Mouse (Mus musculus) spleen, adult 2 months (tissue): ENCODE measurements around the gene Plppr1. TPM values are rescaled to one million over a fixed set of nuclear protein-coding genes. Genes with fewer than 3 reads are reported as not detected.
A peak's percentile ranks its signal among the peaks of the same experiment; 100 is the strongest.
"Not testable (repeated sequence)": the region's sequence is repeated elsewhere in the genome, so short reads cannot be mapped to it uniquely, and the experiment has no call there.

Experiments
- DNase-seq, 2 experiments: peaks; one replicate each; pipeline versions ENCODE4 v3.0.0 to v3.0.0-alpha.2; 2012 to 2021; ENCODE audit warnings: low spot score in 2 of 2, low read depth in 1 of 2
- H3K27ac ChIP-seq: fragments of 200-500 bp; 2 replicates; pipeline ENCODE4 v1.5.1; 2012; ENCODE audit warnings: low read length, inconsistent platforms; ENCODE audit not compliant: insufficient read depth
- H3K27me3 ChIP-seq: fragments of 200-500 bp; 2 replicates; pipeline ENCODE4 v1.6.1; 2012; ENCODE audit warnings: mild to moderate bottlenecking, moderate library complexity, low read length, inconsistent platforms; ENCODE audit not compliant: control insufficient read depth, insufficient read depth
- H3K36me3 ChIP-seq: fragments of 200-500 bp; 2 replicates; pipeline ENCODE4 v1.6.1; 2012; ENCODE audit warnings: mild to moderate bottlenecking, low read length, inconsistent platforms; ENCODE audit not compliant: control insufficient read depth, insufficient read depth
- H3K4me1 ChIP-seq: fragments of 200-500 bp; 2 replicates; pipeline ENCODE4 v1.6.1; 2011; ENCODE audit warnings: inconsistent platforms; ENCODE audit not compliant: control insufficient read depth, insufficient read depth, insufficient read length
- H3K4me3 ChIP-seq: fragments of 200-500 bp; 2 replicates; pipeline ENCODE4 v1.5.1; 2011; ENCODE audit warnings: mild to moderate bottlenecking, inconsistent platforms; ENCODE audit not compliant: insufficient read depth, insufficient read length; ENCODE audit errors: extremely low read depth
- CTCF ChIP-seq: fragments of 200-500 bp; IDR thresholded peaks from 2 replicates; pipeline ENCODE4 v1.5.1; 2011; ENCODE audit warnings: mild to moderate bottlenecking, inconsistent platforms; ENCODE audit not compliant: insufficient read depth, insufficient read length, insufficient replicate concordance; ENCODE audit errors: extremely low read depth
- POLR2A ChIP-seq: fragments of 200-500 bp; IDR thresholded peaks from 2 replicates; pipeline ENCODE4 v1.6.1; 2011; ENCODE audit warnings: low read depth, low read length, inconsistent platforms
- WGBS: fragments of 180-500 bp; shearing (Covaris S2); methylation state at CpG from one replicate; pipeline ENCODE4 v1.1.7; 2018; 5-methylcytosine and 5-hydroxymethylcytosine counted together
- polyA plus RNA-seq: library from polyadenylated mRNA; depleted of rRNA; stranded (reverse); fragments of >200 nt; gene quantifications from 2 replicates; pipeline ENCODE4 v1.2.3, GENCODE M21; 2012

Plppr1 gene
- polyA plus RNA-seq, 1 experiment = 0.16 TPM

GRCm38 (mm10) chr4:49296434-49296833 lies 237.4 kb downstream of the Plppr1 start:
- TF ChIP-seq CTCF (no peak), POLR2A (no peak)
- Histone ChIP-seq H3K4me1 (no peaks in the 10 kb centered on the region), H3K27me3 (no peaks in the 10 kb centered on the region), H3K36me3 (no peaks in the 10 kb centered on the region), H3K4me3 (no peak overlapping the region), H3K27ac (no peak overlapping the region)
- 74% methylated on average over 1 of the region's 1 CpGs for WGBS
- DNase-seq = no peak

DNA sequence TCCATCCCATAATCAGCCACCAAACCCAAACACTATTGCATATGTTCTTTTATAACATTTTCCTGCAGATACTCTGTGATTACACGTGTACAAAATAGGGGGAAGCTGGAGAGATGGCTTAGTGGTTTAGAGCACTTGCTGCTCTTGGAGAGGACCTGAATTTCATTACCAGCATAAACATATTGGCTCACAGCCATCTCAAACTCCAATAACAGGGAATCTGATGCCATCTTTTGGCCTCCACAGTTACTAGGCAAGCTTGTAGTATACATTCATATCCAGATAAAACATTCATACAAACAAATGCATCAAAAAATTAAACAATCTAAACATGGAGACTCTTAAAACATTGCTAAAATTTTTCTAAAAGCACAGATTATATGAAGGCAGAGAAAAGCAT lies 240.5 kb downstream of the Plppr1 start:
- H3K4me1 ChIP-seq = no peaks in the 10 kb centered on the region
- H3K4me3 ChIP-seq = no peak overlapping the region
- no peaks in the 10 kb centered on the region for H3K27me3 ChIP-seq
- no peaks in the 10 kb centered on the region for H3K36me3 ChIP-seq
- DNase-seq = no peak
- TF ChIP-seq POLR2A = no peak
- TF ChIP-seq CTCF = no peak
- H3K27ac ChIP-seq = no peak overlapping the region
- 41% methylated on average over 1 of the region's 1 CpGs for WGBS

- 60% methylated on average over 6 of the region's 6 CpGs for WGBS
- H3K27ac ChIP-seq = no peak overlapping the region
- H3K27me3 ChIP-seq = no peaks in the 10 kb centered on the region
- no peaks in the 10 kb centered on the region for H3K36me3 ChIP-seq
- no peak for DNase-seq
- no peak for TF ChIP-seq POLR2A
- TF ChIP-seq CTCF = peak; percentile 25; the same call in 1 of the 2 replicates
- H3K4me3 ChIP-seq = no peak overlapping the region
- H3K4me1 ChIP-seq = no peaks in the 10 kb centered on the region
Measured at GRCm38 (mm10) chr4:49321903-49322635, 263.0 kb downstream of the Plppr1 start.

DNA sequence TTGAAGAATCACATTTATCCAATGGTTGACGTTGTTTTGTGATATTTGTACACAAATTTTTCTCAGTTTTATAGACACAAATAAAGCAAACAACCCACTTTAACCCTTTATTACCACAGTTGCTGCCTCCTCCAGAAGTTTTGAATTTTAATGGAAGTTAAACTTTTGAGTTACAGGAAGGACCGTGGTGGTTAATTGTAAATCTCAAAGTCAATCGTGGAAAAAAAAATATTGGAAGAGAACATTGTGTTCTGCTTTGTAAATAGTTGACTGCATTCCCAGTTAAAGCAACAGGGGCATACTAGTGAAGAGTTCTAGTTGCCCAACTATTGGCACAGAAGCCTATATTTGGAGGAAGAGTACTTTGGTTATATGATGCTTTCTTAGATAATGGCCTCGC lies 278.9 kb downstream of the Plppr1 start:
- H3K27me3 ChIP-seq, DNase-seq, H3K4me1 ChIP-seq, H3K4me3 ChIP-seq, H3K36me3 ChIP-seq, H3K27ac ChIP-seq: not testable (repeated sequence)
- WGBS = 84% methylated on average over 3 of the region's 4 CpGs

- not testable (repeated sequence) for H3K36me3 ChIP-seq, H3K4me3 ChIP-seq, H3K4me1 ChIP-seq, H3K27me3 ChIP-seq, DNase-seq, H3K27ac ChIP-seq
- 77% methylated on average over 3 of the region's 3 CpGs for WGBS
Measured at GRCm38 (mm10) chr4:49340091-49340490, 281.0 kb downstream of the Plppr1 start.

- H3K36me3 ChIP-seq, H3K4me1 ChIP-seq, H3K4me3 ChIP-seq, H3K27me3 ChIP-seq, H3K27ac ChIP-seq, DNase-seq: not testable (repeated sequence)
- whole genome bisulfite sequencing = 82% methylated on average over 1 of the region's 1 CpGs
Measured at GRCm38 (mm10) chr4:49348001-49348400, 288.9 kb downstream of the Plppr1 start.

DNA sequence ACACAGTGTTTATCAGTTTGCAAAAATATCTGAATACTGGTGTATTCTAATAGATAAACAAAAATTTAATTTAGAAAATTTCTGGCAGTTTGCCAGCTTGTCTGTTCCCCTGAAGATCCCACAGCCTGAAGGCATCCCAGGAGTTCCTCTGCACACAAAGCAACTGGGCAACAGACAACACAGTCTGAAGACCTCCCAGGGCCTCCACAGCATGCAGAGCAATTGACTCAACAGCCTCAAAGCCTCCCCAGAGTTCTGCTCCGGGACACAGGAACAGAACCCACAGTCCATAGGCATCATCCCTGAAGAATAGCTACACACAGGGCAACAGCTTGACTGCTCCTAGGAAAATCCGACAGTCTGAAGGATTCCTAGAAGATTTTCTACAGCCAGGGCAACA lies 289.6 kb downstream of the Plppr1 start:
- no peak overlapping the region for H3K27ac ChIP-seq
- WGBS = 83% methylated on average over 2 of the region's 2 CpGs
- TF ChIP-seq CTCF (no peak), POLR2A (no peak)
- no peak overlapping the region for H3K4me3 ChIP-seq
- DNase-seq = no peak
- no peaks in the 10 kb centered on the region for H3K27me3 ChIP-seq
- H3K4me1 ChIP-seq = no peaks in the 10 kb centered on the region
- no peaks in the 10 kb centered on the region for H3K36me3 ChIP-seq
